7 mouse cellular contexts compared by ENCODE assay signal in the genomic region with DNA sequence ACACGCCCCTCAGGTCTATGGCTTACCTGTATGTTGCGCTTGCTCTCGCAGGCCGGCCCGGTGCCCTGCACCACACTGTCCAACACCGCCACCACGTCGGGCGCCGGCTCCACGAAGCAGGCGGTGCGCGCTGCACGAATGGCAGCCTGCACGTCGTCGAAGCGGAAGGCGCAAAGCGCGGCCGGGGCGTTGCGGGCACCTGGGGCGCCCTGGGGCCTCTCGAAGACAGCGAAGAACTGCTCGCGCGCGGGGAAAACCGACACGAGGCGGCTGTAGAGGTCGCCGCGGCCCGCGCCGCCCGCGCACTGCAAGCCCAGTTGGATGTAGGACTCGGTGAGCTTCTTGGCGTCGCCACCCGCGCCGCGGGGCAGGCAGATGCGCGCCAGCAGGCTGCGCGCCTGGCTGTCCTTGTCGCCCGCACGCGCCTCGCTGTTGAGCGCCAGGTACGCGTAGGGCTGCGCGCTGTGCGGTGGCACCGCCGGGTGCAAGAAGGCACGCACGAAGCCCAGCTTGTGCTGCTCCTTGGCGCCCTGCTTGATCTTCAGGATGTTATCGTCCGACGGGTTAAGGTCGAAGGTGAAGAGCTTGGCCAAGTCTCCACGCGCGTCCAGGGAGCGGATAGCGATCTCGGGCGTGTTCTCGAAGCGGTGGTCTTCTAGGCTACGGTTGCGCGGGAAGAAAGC. TPM values are rescaled to one million over a fixed set of nuclear protein-coding genes. Genes with fewer than 3 reads are reported as not detected.
DNase-seq lines count a peak whose midpoint lies in the region; ATAC-seq and TF ChIP-seq lines count a peak whose summit lies in the region.

No protein-coding gene starts in this region.

- no peak for TF ChIP-seq EP300 in liver, embryonic 14.5 days (IDR thresholded peaks at IDR 0.05; ENCODE audit: low read depth)

- peak overlapping the region; percentile 52 for H3K9ac ChIP-seq in forebrain, embryonic 16.5 days (replicated peaks; ENCODE audit: low read depth, low read length)
- no peak overlapping the region for H3K9ac ChIP-seq in liver, embryonic 14.5 days (replicated peaks)

- peak overlapping the region; percentile 91 for H3K4me2 ChIP-seq in forebrain, embryonic 16.5 days (ENCODE audit: low read length)
- peak overlapping the region; percentile 77 for H3K4me2 ChIP-seq in liver, embryonic 14.5 days (ENCODE audit: low read depth)

- H3K4me3 ChIP-seq in layer of hippocampus, adult 2 months = peak overlapping the region; percentile 61
- H3K4me3 ChIP-seq in forebrain, embryonic 16.5 days (replicated peaks; ENCODE audit: low read length) = peak overlapping the region; percentile 66
- peak overlapping the region; percentile 52 to 60 for H3K4me3 ChIP-seq in liver, embryonic 14.5 days (ENCODE audit: insufficient read depth in 1 of 2, low read depth in 2 of 2, low read length in 2 of 2)

- no peaks in the 10 kb centered on the region for H3K9me3 ChIP-seq in forebrain, embryonic 16.5 days (ENCODE audit: control insufficient read depth, low read length)
- no peaks in the 10 kb centered on the region for H3K9me3 ChIP-seq in liver, embryonic 14.5 days (ENCODE audit: control insufficient read depth, low read length)

- peaks cover 22% of the 10 kb centered on the region for H3K4me1 ChIP-seq in forebrain, embryonic 16.5 days (replicated peaks; ENCODE audit: control insufficient read depth, insufficient read depth, low read length)
- 0 out of 4 replicates have a peak, but pooled peaks cover 0 to 1% of the 10 kb centered on the region in 2 experiments for H3K4me1 ChIP-seq in liver, embryonic 14.5 days (replicated peaks; ENCODE audit: control insufficient read depth in 2 of 2, insufficient read depth in 2 of 2, low read length in 1 of 2)

- 2% methylated on average over 82 of the region's 86 CpGs for WGBS in forebrain, embryonic 16.5 days
- 1% methylated on average over 83 of the region's 86 CpGs for WGBS in liver, embryonic 14.5 days (ENCODE audit: insufficient replicate concordance)

- no peaks in the 10 kb centered on the region for H3K36me3 ChIP-seq in forebrain, embryonic 16.5 days (ENCODE audit: control insufficient read depth, insufficient read depth)
- no peaks in the 10 kb centered on the region for H3K36me3 ChIP-seq in liver, embryonic 14.5 days (replicated peaks; ENCODE audit: control insufficient read depth, insufficient read depth, low read depth)
- H3K36me3 ChIP-seq in splenic B cell, adult 2 months (ENCODE audit: control insufficient read depth, insufficient read depth, low read length, poor library complexity, severe bottlenecking) = no peaks in the 10 kb centered on the region

- TF ChIP-seq CTCF in layer of hippocampus, adult 2 months (conservative IDR thresholded peaks at IDR 0.05) = no peak
- no peak for TF ChIP-seq CTCF in liver, embryonic 14.5 days (IDR thresholded peaks at IDR 0.05; ENCODE audit: low read depth)

- peak overlapping the region; percentile 71 for H3K27ac ChIP-seq in layer of hippocampus, adult 2 months
- H3K27ac ChIP-seq in forebrain, embryonic 16.5 days (ENCODE audit: low read length) = no peak overlapping the region
- no peak overlapping the region for H3K27ac ChIP-seq in liver, embryonic 14.5 days

- peak; percentile 35; the same call in 1 of the 2 replicates for ATAC-seq in forebrain, embryonic 16.5 days
- no peak for ATAC-seq in liver, embryonic 14.5 days (ENCODE audit: insufficient read depth)
- no peak for ATAC-seq in frontal cortex, adult (ENCODE audit: low TSS enrichment)

- no peak for DNase-seq in layer of hippocampus, adult 2 months (ENCODE audit: low spot score in 2 of 2)
- DNase-seq in layer of hippocampus, postnatal 25 days (ENCODE audit: extremely low spot score in 1 of 2, low spot score in 1 of 2) = no peak
- DNase-seq in adrenal gland, postnatal 14 days = peak; percentile 59
- DNase-seq in liver, embryonic 14.5 days (ENCODE audit: low read depth in 3 of 3, low spot score in 3 of 3) = no peak
- peak; percentile 47 for DNase-seq in splenic B cell, adult 2 months (ENCODE audit: low read depth, low spot score)

- H3K27me3 ChIP-seq in forebrain, embryonic 16.5 days (replicated peaks; ENCODE audit: control insufficient read depth, insufficient read depth, low read length) = peaks cover 19% of the 10 kb centered on the region
- peaks cover 35% of the 10 kb centered on the region for H3K27me3 ChIP-seq in liver, embryonic 14.5 days (ENCODE audit: control insufficient read depth, insufficient read depth, low read length)
- no peaks in the 10 kb centered on the region for H3K27me3 ChIP-seq in splenic B cell, adult 2 months (ENCODE audit: control insufficient read depth, insufficient read depth, low read length, poor library complexity, severe bottlenecking)

RNA-seq across cellular contexts. Expression of gene Plxnd1, which starts 1.2 kb away (rescaled TPM):
- total RNA-seq in layer of hippocampus, adult 2 months (2021) = 10 to 100 TPM; 16.6 to 24.4 TPM
- total RNA-seq in layer of hippocampus, postnatal 25 days (2021) = 10 to 100 TPM; 17.8 to 24.5 TPM
- total RNA-seq in adrenal gland, postnatal 14 days (2021) = 154 and 173 TPM in 2 replicates
- polyA plus RNA-seq in forebrain, embryonic 16.5 days (2015; fragmentation: Nextera tagmentation; extraction: Ambion mirVana) = 19.4 and 19.8 TPM in 2 replicates
- polyA plus RNA-seq in liver, embryonic 14.5 days (2012; rRNA removed) = 7.5 and 13.0 TPM in 2 replicates
- 6.4 and 7.6 TPM in 2 replicates for polyA plus RNA-seq in liver, embryonic 14.5 days (2014; fragmentation: Nextera tagmentation; extraction: Ambion mirVana)

RNA-seq across cellular contexts. Expression of gene H1foo, which starts 48.9 kb away (rescaled TPM):
- total RNA-seq in layer of hippocampus, adult 2 months (2021) = not detected
- total RNA-seq in layer of hippocampus, postnatal 25 days (2021) = not detected
- not detected in 2 replicates for total RNA-seq in adrenal gland, postnatal 14 days (2021)
- not detected in 2 replicates for polyA plus RNA-seq in forebrain, embryonic 16.5 days (2015; fragmentation: Nextera tagmentation; extraction: Ambion mirVana)
- polyA plus RNA-seq in liver, embryonic 14.5 days (2012; rRNA removed) = not detected in 2 replicates
- polyA plus RNA-seq in liver, embryonic 14.5 days (2014; fragmentation: Nextera tagmentation; extraction: Ambion mirVana) = not detected in 2 replicates

Comparison
In these comparisons a context has a peak if more than half of its experiments do, and no peak if none do; other contexts are left out.
1. DNase-seq: peak in adrenal gland, postnatal 14 days (single experiment) and splenic B cell, adult 2 months (single experiment); none in layer of hippocampus, adult 2 months (0 of 2), layer of hippocampus, postnatal 25 days (0 of 2) and liver, embryonic 14.5 days (0 of 3).
2. Peak in every context shown above with its lines, with median percentiles within 50 percentile points of each other: H3K4me3 ChIP-seq.